Mouse (Mus musculus): Measurements from ENCODE around the gene Elobl. TPM values are rescaled to one million over a fixed set of nuclear protein-coding genes. Genes with fewer than 3 reads are reported as not detected.

Gene Elobl
- total and polyA plus RNA-seq, 3 experiments, result not detected

- DNase-seq (ENCODE audit: low spot score) (no peak), ATAC-seq (ENCODE audit: extremely low read depth, insufficient number of reproducible peaks, low FRiP score, poor library complexity, severe bottlenecking) (no peak)
- H3K27me3 ChIP-seq (ENCODE audit: insufficient read depth, low read length), result no peaks in the 10 kb centered on the region
- no peaks in the 10 kb centered on the region for H3K9me3 ChIP-seq (replicated peaks)
- no peak overlapping the region for H3K4me3 ChIP-seq (ENCODE audit: low read depth, low read length)
- H3K4me1 ChIP-seq (ENCODE audit: insufficient read depth, low read depth, low read length), result no peaks in the 10 kb centered on the region
- H3K36me3 ChIP-seq (replicated peaks), result peaks cover 2% of the 10 kb centered on the region
- TF ChIP-seq TAL1 (conservative IDR thresholded peaks at IDR 0.05; ENCODE audit: low read depth, low read length), result no peak
- no peak for TF ChIP-seq POLR2AphosphoS5 (IDR thresholded peaks at IDR 0.05; ENCODE audit: insufficient replicate concordance, low read depth, low read length)
- TF ChIP-seq GATA2 (IDR thresholded peaks at IDR 0.05; ENCODE audit: borderline replicate concordance, low read depth, low read length), result no peak
- TF ChIP-seq GATA1 (IDR thresholded peaks at IDR 0.05; ENCODE audit: borderline replicate concordance, low read length), result no peak
- no peak for TF ChIP-seq CTCF (IDR thresholded peaks at IDR 0.05; ENCODE audit: low read depth, low read length)
Observed at GRCm38 (mm10) chr11:88934089-88935000, 32.4 kb downstream of the Elobl start.

- no peak for TF ChIP-seq CTCF (IDR thresholded peaks at IDR 0.05; ENCODE audit: low read depth, low read length)
- no peak for TF ChIP-seq GATA2 (IDR thresholded peaks at IDR 0.05; ENCODE audit: borderline replicate concordance, low read depth, low read length)
- no peak for TF ChIP-seq GATA1 (IDR thresholded peaks at IDR 0.05; ENCODE audit: borderline replicate concordance, low read length)
- TF ChIP-seq POLR2AphosphoS5 (IDR thresholded peaks at IDR 0.05; ENCODE audit: insufficient replicate concordance, low read depth, low read length), result no peak
- no peak for TF ChIP-seq TAL1 (conservative IDR thresholded peaks at IDR 0.05; ENCODE audit: low read depth, low read length)
- H3K4me1 ChIP-seq (ENCODE audit: insufficient read depth, low read depth, low read length), result no peaks in the 10 kb centered on the region
- no peak overlapping the region for H3K4me3 ChIP-seq (ENCODE audit: low read depth, low read length)
- no peak for DNase-seq (ENCODE audit: low spot score)
- H3K36me3 ChIP-seq (replicated peaks), result peaks cover 2% of the 10 kb centered on the region
- no peaks in the 10 kb centered on the region for H3K9me3 ChIP-seq (replicated peaks)
- no peaks in the 10 kb centered on the region for H3K27me3 ChIP-seq (ENCODE audit: insufficient read depth, low read length)
- no peak for ATAC-seq (ENCODE audit: extremely low read depth, insufficient number of reproducible peaks, low FRiP score, poor library complexity, severe bottlenecking)
Observed at GRCm38 (mm10) chr11:88933030-88933429, 33.7 kb downstream of the Elobl start.

- TF ChIP-seq GATA2 (IDR thresholded peaks at IDR 0.05; ENCODE audit: borderline replicate concordance, low read depth, low read length), result no peak
- TF ChIP-seq TAL1 (conservative IDR thresholded peaks at IDR 0.05; ENCODE audit: low read depth, low read length), result no peak
- TF ChIP-seq POLR2AphosphoS5 (IDR thresholded peaks at IDR 0.05; ENCODE audit: insufficient replicate concordance, low read depth, low read length), result no peak
- TF ChIP-seq CTCF (IDR thresholded peaks at IDR 0.05; ENCODE audit: low read depth, low read length), result no peak
- no peak for TF ChIP-seq GATA1 (IDR thresholded peaks at IDR 0.05; ENCODE audit: borderline replicate concordance, low read length)
- DNase-seq (ENCODE audit: low spot score) (no peak), ATAC-seq (ENCODE audit: extremely low read depth, insufficient number of reproducible peaks, low FRiP score, poor library complexity, severe bottlenecking) (no peak)
- H3K36me3 ChIP-seq (replicated peaks), result peaks cover 2% of the 10 kb centered on the region
- no peaks in the 10 kb centered on the region for H3K4me1 ChIP-seq (ENCODE audit: insufficient read depth, low read depth, low read length)
- no peak overlapping the region for H3K4me3 ChIP-seq (ENCODE audit: low read depth, low read length)
- H3K9me3 ChIP-seq (replicated peaks), result no peaks in the 10 kb centered on the region
- no peaks in the 10 kb centered on the region for H3K27me3 ChIP-seq (ENCODE audit: insufficient read depth, low read length)
Observed at GRCm38 (mm10) chr11:88931692-88932530, 34.8 kb downstream of the Elobl start.

DNA sequence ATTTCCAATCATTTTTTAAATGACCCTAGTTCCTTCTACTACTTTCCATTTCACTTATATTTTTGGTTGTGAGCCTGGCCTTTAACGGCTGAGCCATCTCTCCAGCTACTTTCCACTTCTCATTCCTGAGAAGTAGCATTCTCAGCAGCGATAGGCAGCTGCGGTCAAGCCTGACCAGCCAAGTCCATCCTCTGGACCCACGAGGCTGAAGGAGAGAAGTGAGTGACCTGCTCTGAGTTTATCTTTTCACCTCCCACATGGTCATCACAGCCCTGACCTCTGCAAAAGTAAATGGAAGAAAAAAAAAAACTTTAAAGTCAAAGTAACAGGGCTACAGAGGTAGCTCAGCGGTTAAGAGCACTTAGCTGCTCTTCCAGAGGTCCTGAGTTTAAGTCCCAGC is 40.2 kb downstream of the Elobl start:
- no peaks in the 10 kb centered on the region for H3K4me1 ChIP-seq (ENCODE audit: insufficient read depth, low read depth, low read length)
- TF ChIP-seq CTCF (IDR thresholded peaks at IDR 0.05; ENCODE audit: low read depth, low read length), result no peak
- TF ChIP-seq TAL1 (conservative IDR thresholded peaks at IDR 0.05; ENCODE audit: low read depth, low read length), result no peak
- no peak for TF ChIP-seq GATA2 (IDR thresholded peaks at IDR 0.05; ENCODE audit: borderline replicate concordance, low read depth, low read length)
- no peak for TF ChIP-seq POLR2AphosphoS5 (IDR thresholded peaks at IDR 0.05; ENCODE audit: insufficient replicate concordance, low read depth, low read length)
- TF ChIP-seq GATA1 (IDR thresholded peaks at IDR 0.05; ENCODE audit: borderline replicate concordance, low read length), result no peak
- ATAC-seq (ENCODE audit: extremely low read depth, insufficient number of reproducible peaks, low FRiP score, poor library complexity, severe bottlenecking) (no peak), DNase-seq (ENCODE audit: low spot score) (no peak)
- H3K4me3 ChIP-seq (ENCODE audit: low read depth, low read length), result no peak overlapping the region
- H3K36me3 ChIP-seq (replicated peaks), result peaks cover 2% of the 10 kb centered on the region
- no peaks in the 10 kb centered on the region for H3K9me3 ChIP-seq (replicated peaks)
- no peaks in the 10 kb centered on the region for H3K27me3 ChIP-seq (ENCODE audit: insufficient read depth, low read length)

Other genes starting within 250 kb of the Elobl start
- 197 and 198 TPM in 2 replicates for gene Msi2, start 248.4 kb downstream of the Elobl start, total RNA-seq (2014; fragmentation: Nextera tagmentation)
- gene Msi2, start 248.4 kb downstream of the Elobl start, total RNA-seq (2017), result 88.2 and 144 TPM in 2 replicates
- 26.3 and 36.5 TPM in 2 replicates for gene Msi2, start 248.4 kb downstream of the Elobl start, polyA plus RNA-seq (2012)
- 9.1 and 12.0 TPM in 2 replicates for gene Akap1, start 102.3 kb downstream of the Elobl start, total RNA-seq (2014; fragmentation: Nextera tagmentation)
- 16.7 and 18.8 TPM in 2 replicates for gene Akap1, start 102.3 kb downstream of the Elobl start, total RNA-seq (2017)
- 8.4 and 10.9 TPM in 2 replicates for gene Akap1, start 102.3 kb downstream of the Elobl start, polyA plus RNA-seq (2012)
- gene Scpep1, start 11.5 kb downstream of the Elobl start, total RNA-seq (2014; fragmentation: Nextera tagmentation), result 25.2 and 29.3 TPM in 2 replicates
- gene Scpep1, start 11.5 kb downstream of the Elobl start, total RNA-seq (2017), result 8.1 and 8.8 TPM in 2 replicates
- 1.4 and 2.1 TPM in 2 replicates for gene Scpep1, start 11.5 kb downstream of the Elobl start, polyA plus RNA-seq (2012)
- 6.3 and 6.7 TPM in 2 replicates for gene Coil, start 3.3 kb upstream of the Elobl start, total RNA-seq (2014; fragmentation: Nextera tagmentation)
- gene Coil, start 3.3 kb upstream of the Elobl start, total RNA-seq (2017), result 13.5 and 14.1 TPM in 2 replicates
- 12.7 and 13.3 TPM in 2 replicates for gene Coil, start 3.3 kb upstream of the Elobl start, polyA plus RNA-seq (2012)
- 69.6 and 73.4 TPM in 2 replicates for gene Trim25, start 32.4 kb upstream of the Elobl start, total RNA-seq (2014; fragmentation: Nextera tagmentation)
- 23.9 and 36.4 TPM in 2 replicates for gene Trim25, start 32.4 kb upstream of the Elobl start, total RNA-seq (2017)
- 73.1 and 75.4 TPM in 2 replicates for gene Trim25, start 32.4 kb upstream of the Elobl start, polyA plus RNA-seq (2012)
- gene Dgke, start 99.9 kb upstream of the Elobl start, total RNA-seq (2014; fragmentation: Nextera tagmentation), result 3.9 and 4.4 TPM in 2 replicates
- 3.1 and 3.4 TPM in 2 replicates for gene Dgke, start 99.9 kb upstream of the Elobl start, total RNA-seq (2017)
- 1.6 and 2.1 TPM in 2 replicates for gene Dgke, start 99.9 kb upstream of the Elobl start, polyA plus RNA-seq (2012)
- not detected in 2 replicates for gene Gm525, start 106.9 kb upstream of the Elobl start, total RNA-seq (2014; fragmentation: Nextera tagmentation)
- gene Gm525, start 106.9 kb upstream of the Elobl start, total RNA-seq (2017), result not detected in 2 replicates
- not detected in 2 replicates for gene Gm525, start 106.9 kb upstream of the Elobl start, polyA plus RNA-seq (2012)